Mouse (Mus musculus) left cerebral cortex, postnatal 4 days (tissue): ENCODE results near the gene Tspan4. TPM values are rescaled to one million over a fixed set of nuclear protein-coding genes. Genes with fewer than 3 reads are reported as not detected.

Experiments
- DNase-seq: peaks from one replicate; pipeline ENCODE4 v3.0.0-alpha.2; 2022
- intact Hi-C: fragments of 180-260 bp; cut with DNase I; formaldehyde crosslinking; loops from one replicate; pipeline ENCODE4 v1.15.1; 2025
- total RNA-seq, 2 experiments: library from RNA; stranded (reverse); gene quantifications; 2 replicates each; pipeline ENCODE4 v1.2.3; 2021

Gene Tspan4
- total RNA-seq, 2 experiments from 2014 or later = 33.5 to 35.9 TPM

DNA sequence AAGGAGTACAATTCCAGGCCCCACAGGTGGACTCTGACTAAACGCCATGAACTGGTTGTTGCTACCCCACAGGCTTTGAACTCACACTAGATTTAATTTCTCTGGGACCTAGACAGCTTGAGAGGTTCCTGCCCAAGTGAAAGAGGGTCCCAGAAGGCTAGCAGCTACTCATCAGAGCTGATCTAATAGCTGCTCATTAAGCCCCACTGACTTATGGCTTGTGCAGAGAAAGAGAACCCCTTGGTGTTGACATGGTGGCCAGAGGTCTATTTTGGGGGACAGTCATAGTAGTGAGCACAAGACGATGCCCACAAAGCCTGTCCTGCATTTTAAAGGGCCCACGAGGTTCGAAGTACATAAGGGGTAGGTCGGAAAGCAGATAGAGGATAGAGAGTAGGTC, 880 bp upstream of the Tspan4 start:
- intact Hi-C loops = no loop called here
- no peak for DNase-seq

DNA sequence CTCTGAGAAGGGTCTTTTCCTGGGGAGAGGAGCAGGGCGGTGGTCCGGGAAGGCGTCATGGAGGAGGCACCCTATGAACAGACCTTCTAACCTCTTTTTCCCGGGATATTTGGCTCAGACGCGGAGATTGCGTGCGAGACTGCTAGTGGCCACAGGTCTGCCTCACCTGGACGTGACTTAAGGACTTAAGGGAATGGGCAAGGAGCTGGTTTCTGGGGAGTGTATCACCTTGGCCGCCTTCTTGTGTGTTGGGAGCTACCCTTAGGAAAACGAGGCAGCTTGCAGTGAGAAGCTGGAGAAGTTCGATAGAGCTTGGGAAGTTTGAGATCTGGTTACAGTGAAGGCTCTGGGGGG, 742 bp downstream of the Tspan4 start:
- intact Hi-C loops = no loop called here
- no peak for DNase-seq

DNA sequence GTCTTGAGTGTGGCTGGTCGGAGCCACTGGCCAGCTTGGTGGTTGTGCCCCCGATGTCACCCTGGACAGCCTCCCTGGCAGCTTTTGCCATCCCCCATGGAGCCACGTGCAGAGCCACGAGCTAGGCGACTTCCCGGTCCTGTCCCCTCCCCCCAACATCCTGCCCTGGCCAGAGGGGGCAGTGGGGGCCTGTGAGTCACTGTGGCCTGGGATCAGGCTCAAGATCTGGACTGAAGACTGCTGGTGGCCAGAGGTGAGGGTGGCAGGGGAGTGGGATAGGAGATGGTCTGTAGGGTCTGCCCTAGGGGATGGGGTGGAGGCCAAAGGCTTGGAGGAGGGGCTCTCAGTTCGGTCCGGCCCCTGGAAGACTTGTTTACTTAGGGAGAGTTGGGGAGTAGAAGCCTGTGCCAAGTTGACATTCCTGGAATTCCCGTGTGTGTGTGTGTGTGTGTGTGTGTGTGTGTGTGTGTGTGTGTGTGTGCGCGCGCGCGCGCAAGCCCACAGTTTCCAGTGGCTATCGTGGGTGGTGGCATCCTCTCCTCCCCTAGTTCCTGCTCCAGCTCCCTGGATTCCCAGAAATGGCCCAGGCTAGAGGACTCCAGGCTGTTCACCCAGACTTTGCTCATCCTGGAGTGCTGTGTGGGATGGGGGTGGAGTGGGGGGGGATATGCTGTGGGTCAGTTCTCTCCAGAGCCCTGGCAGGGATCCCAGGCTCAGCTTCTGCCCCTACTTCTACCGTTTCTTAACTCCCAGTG, 1.4 kb downstream of the Tspan4 start:
- intact Hi-C loops = no loop called here
- DNase-seq = no peak

DNA sequence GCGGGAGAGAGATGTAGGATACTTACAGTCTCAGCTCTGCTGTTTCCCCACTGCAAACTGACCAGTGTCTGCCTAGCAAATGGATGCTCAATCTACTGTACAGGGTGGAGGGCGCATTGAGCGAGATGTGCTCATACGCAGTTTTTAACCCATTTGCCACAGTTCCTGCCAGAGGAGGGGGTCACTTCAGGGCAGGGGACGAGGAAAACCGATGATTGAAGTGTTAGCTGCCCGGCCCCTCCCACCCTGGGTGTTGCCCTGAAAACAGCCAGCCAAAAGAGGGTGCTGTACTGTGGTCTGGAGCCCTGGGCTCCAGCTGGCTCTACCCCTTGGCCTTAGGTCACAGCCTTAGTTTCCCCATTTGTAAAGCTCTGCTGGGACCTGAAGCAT, 1.9 kb downstream of the Tspan4 start:
- no peak for DNase-seq
- intact Hi-C loops = no loop called here

DNA sequence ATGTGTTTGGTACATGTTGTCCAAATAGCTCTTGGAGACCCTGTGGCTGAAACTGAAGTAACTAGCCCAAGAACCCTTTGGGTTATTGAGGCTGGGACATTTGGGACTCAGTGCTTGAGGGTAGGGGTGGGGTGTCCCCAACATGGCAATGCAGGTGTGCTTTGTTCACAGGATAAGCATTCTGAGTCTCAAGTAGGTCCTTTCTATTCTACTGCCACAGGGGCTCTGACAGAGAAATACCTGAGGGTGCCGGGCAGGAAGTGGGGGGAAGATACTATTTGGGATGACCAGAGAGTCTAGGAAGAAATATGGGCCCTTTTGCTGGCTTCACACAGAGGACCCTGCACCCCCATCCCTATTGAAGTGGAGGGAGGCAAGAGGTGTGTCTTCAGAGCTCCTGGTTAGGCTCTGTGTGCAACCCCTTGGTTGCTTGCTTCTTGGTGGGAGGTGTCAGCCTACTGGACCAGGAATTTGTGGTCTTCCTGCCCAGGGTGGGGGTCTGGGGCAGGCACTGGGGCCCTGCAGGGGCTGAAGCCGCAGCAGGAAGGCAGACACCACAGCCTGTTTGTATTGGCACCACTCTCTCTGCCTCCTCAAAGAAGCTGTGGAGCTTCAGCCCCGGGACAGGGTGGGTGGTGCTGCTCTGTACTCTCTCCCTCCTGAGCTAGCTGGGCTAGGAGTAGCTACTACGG, 2.7 kb downstream of the Tspan4 start:
- intact Hi-C loops = no loop called here
- no peak for DNase-seq

DNA sequence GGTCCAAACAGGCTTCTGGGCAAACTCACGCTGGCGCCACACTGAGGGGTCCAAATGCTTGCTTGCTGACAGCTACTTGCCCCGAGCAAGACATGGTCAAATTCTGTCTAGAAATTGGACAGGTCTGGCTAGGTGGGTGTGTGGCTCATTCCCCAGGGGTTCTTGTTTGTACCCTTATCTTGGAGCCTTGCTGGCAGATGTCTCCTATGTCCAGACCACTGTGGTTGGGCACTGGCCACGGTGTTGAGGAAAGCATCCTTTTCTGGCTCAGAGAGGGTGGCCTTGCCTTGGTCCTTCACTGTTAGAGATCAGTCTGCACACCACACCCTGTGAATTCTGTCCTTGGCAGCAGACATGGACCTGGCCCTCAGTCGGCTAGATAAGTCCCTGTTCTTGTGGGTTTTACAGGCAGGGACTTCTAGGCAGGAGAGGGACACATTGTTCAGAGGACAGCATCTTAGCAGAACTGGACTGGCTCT, 3.3 kb downstream of the Tspan4 start:
- intact Hi-C loops = no loop called here
- DNase-seq = no peak

DNA sequence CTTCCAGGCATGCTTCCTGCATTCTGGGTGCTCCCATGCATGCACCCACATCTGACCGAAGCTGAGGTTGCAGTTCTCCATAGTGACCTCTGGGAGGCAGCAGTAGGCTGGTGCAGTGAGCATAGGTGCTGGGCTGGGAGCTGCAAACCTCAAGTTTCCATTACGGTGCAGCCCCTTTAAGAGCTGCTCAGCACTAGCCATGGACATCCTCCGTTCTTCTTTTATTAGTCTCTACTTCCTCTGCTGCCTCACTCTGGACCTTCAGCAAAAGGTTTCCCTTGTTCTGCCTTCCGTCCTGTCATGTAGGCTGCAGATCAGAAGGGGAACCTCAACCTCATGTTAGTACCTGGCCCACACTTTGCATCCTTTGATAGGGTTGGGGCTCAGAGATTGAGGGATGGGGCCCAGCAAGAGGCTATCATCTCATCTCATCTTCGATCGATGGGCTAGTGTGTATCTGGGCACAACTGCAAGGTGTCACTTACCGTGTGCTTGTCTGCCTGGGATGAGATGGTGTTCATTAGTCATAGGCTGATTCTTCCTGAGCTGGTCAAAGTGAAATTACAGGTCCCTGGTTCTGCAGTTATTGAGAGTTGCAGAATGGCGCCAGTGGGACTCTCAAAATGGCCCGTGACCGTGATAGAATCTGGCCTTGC, 5.9 kb downstream of the Tspan4 start:
- intact Hi-C loops = loop anchor here (5.0 kb wide), 1 partner anchor 41 kb away; no protein-coding TSS in a partner anchor
- peak; percentile 68 for DNase-seq

DNA sequence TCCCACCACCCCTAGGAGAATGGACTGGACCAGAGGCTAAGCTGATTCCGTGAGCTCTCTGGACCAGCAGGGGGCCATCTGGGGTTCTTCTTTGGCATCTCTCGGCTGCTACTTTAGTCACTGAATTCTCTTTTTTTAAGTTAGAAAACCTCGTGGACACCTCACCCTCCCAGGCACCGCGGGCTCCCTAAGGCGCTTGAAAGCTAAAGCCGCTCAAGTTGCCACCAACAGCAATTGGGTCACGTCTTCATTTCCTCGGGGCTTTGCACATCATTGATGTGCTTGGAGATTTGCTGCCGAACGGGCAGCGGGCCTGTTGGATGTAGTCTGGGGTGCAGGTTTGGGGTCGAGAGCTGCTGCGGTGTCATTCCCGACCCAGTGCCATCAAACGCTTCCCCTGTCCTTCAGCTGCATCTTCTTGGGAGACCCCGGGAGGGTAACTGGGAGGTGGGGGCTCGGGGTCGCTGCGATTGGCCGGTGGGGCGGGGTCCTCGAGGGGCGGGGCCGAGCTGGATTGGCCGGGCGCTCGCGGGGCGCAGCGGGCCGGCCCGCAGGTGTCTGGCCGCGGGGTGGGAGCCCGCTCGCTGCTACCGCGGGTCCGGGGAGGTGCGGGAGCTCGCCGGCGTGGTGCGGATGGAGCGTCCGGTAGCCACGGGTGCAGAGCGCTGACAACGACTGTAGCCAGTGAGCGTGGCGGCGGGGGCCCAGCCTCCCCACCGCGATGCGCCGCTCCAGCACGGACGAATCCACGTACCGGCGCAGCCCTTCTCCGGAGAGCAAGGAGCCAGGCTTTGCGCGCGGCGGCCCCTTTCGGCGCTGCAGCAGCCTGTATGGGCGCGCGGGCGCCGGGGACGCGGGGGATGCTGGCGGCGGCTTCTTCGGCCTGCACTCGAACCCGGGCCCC, 6.7 kb downstream of the Tspan4 start:
- intact Hi-C loops = loop anchor here (5.0 kb wide), 1 partner anchor 41 kb away; no protein-coding TSS in a partner anchor
- DNase-seq = peak; percentile 77

DNA sequence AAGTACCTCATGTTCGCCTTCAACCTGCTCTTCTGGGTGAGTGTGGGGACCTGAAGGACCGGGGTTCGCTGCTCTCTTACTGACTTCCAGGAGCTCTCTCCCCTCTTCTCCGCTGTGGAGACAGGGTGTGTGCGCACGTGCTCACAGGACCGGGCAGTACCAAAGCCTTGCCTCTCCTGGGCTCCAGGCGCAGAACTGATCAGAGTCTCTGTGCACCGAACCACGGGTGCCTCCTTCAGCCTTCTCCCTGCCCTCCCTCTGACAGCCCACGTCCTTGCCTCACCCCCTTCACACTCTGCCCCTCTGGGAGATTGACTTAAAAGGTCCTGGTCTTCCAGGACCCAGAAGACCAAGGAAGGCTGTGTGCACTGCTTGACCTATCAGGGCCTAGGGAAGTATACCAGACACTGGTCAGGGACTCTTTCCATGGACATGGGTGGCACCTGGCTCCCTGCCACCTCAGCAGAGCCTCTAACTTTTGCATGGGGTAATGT, 7.5 kb downstream of the Tspan4 start:
- no peak for DNase-seq
- intact Hi-C loops = loop anchor here (5.0 kb wide), 1 partner anchor 40 kb away; no protein-coding TSS in a partner anchor

DNA sequence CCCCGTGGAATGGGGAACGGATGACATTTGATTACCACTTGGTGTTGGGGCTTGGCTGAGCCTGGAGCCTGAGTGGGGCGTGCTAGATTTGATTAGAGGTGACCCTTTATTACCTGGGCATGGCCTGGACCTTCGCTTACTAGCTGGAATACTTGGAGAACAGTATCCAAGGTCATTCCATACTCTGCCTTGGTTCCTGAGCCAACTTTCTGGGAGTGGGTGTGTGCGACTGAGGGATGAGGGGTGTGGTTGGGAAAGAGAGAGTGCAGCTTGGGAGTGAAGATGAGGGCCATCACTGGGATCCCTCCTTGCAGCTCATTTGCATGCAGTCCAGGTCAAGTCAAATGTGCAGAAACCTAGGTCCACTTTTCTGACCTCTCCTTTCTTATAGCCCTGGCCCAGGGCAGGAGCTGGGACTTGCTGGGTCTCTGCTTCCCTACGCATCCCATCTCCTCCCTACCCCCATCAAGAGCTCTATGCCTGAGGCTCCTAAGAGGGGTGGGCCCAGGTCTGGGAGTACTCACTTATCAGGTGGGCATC, 8.1 kb downstream of the Tspan4 start:
- no peak for DNase-seq
- intact Hi-C loops = loop anchor here (5.0 kb wide), 1 partner anchor 39 kb away; no protein-coding TSS in a partner anchor

DNA sequence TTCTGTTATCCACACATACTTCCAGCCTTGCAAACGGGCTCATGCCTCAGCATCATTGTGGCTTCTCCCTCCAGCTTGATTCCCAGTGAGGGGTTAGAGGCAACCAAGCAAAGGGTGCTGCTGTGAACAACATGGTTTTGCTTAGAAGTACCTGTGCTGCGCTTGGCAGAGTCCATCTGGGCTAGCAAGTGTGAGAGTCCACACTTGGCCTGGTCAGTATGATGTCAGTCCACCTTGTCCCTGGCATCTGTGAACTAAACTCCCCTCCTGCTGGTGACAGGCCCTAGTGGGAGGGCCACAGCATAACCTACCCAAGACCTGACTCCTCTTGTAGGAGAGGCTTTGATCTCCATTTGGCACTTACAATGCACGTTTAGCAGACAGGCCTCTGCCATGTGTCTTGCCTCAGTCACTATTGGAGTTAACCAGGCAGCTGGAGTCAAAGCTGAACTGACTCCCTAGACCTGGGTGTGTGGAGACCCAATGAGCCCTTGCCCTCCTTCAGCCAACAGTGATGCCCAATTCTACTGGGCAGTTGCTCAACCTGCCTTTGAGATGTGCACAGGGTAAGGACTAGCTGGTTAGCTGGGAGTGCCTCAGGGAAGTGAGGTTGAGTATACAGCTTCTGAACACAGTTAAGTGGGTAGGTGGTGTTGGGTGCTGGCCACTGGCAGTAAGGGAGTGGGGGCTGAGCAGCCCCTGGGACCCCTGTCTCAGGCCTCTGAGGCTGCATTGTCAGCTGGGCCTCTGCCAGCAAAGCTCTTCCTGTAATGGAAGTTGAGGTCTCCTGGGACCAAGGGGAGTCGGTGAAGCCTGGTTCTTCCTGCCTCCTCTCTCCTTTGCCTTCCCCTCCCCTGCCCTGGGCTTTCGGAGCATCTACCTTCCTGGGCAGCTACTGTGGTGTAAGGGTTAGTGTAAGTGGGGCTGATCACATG, 9.4 kb downstream of the Tspan4 start:
- intact Hi-C loops = loop anchor here (5.0 kb wide), 1 partner anchor 38 kb away; no protein-coding TSS in a partner anchor
- DNase-seq = no peak

DNA sequence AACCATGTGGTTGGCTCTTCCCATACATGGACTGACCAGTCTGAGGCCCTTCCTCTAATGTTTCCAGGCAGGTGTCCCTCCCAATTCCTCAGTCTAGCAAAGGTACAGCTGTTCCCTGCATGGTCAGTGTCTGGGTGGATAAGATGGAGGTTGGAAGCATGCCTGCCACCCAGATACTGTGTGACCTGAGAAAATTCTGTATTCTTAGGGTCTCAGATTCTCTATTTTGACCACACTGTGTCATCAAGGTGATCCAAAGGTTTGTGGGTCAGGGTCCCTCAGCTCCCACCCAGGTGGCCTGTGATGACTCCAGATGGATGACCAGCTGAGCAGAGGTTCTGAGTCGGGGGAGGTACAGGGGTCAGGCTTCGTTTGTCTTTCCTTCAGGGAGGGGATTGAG, 10.1 kb downstream of the Tspan4 start:
- intact Hi-C loops = no loop called here
- no peak for DNase-seq

DNA sequence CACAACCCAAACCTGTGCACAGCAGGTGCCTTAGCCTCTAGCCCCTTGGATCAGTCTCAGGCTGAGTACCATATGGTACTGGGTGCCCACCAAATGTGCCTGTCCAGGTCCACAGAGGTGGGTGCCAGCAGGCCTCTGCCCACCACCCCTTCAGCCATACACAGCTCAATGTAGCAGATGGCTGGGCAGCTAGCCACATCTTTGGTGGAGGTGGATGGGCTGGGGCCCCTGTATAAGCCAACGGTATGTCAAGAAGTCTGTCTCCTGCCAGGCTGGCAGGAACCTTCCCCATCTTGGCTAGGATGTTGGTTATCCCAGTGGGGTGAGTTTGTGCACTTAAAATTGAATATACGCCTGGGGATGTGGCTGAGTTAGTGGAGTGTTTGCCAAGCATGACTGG, 10.6 kb downstream of the Tspan4 start:
- intact Hi-C loops = no loop called here
- DNase-seq = peak; percentile 96

DNA sequence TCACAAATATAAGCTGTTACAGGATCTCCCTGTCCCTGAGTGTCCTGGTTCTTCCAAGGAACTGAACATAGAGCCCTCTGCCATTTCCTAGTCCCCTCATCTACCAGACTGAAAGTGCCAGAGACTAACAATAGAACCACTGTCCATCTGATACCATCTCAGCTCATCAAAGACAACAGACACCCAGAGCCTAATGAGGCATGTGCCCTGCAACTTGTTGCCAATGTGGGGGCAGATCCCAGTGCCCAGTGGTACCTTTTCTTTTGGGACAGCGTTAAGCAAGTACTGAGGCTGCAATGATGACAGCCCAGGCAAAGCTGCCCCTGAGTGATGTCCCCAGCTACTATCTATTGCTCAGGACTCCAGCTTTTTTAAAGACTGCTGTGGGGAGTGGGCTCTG, 11.2 kb downstream of the Tspan4 start:
- DNase-seq = no peak
- intact Hi-C loops = no loop called here

DNA sequence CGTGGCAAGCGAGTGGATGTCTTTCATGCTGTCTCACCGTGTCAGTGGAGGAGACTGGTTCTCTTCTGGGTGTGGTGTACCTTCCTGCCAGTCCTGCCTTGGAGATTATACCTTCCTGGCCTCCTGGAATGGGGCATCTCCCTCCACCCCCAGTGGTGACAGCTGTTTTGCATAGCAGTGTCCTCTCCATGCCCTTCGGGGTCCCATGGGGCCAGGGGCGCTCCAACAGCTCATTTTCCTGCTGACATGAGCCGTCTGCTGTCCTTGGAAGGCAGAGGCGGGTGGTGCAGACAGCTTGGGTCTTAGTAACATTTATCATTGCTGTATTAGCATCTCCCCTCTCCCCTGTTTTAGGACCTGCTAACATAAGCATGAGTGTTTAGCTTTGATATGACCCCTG, 12.1 kb downstream of the Tspan4 start:
- intact Hi-C loops = no loop called here
- DNase-seq = no peak

DNA sequence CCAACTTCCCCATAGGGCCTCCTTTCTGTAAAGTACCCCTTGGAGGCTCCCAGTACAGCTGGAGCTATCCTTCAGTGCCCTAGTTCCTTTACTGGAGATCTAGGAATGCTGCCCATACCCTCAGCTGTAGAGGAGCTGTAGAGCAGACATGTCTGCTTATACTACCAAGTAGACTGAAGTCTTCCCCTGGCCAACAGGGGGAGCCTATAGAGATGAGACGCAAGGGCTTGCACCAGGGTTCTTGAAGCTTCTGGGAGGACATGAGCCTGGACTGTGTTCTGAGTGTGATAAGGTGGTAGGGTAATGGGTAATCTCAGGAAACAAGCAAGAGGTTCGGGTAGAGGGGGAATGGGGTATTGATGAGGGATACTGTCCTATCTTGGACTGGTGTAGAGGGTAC, 16.1 kb downstream of the Tspan4 start:
- intact Hi-C loops = no loop called here
- no peak for DNase-seq

DNA sequence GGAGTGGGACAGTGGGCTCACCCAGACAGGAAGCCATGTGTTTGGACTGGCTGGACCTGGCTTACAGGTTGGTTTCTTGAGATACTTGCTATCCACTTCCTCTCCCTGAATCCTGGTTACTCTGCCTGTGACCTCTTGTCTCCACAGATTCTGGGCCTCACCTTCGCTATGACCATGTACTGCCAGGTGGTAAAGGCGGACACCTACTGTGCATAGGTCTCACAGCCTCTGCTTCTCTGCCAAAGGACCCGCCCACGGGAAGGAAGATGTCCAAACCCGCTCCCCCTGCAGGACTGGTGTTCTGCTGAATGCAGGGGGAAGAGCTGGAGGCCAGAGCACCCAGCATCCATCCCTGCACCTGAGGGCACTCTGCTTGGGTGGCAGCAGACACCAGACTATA, 17.7 kb downstream of the Tspan4 start:
- no peak for DNase-seq
- intact Hi-C loops = no loop called here

DNA sequence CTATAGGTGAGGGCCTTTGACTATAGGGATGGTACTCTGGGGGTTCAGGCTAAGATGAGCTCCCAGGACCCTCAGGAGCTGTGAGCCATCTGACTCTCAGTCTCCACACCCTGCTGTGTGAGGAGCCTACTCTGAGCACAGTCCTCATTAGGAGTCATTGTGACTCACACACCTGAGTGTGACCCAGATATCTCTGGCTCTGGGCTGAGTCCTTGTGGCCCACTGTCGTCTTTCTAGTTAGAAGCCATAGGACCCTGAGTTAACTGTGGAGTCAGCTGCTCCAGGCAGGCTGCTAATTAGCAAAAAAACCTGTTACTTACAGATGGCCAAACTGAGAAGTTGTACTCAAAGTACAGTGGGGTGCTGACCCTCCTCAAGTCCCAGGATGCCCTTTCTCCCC, 18.7 kb downstream of the Tspan4 start:
- no peak for DNase-seq
- intact Hi-C loops = no loop called here

DNA sequence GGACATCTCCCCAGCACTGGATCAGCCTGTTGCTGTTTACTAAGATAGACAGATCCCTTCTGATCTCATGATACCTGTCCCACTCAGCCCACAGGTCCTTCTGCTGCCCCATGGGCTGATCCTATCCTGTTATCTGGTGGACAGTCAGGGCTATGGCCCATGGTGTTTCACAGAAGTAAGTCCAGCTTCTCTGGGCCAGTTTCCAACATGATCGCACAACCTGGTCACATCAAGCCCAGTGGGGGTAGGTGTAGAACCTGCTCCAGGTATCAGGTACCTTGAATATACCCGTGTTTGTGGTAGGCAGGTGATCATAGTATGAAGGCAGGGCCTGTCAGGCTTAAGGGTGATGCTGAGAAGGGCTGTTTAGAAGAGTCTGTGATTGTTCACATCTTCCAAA, 20.3 kb downstream of the Tspan4 start:
- DNase-seq = no peak
- intact Hi-C loops = no loop called here
